Mouse (Mus musculus): ENCODE measurements around the gene Hs3st3a1. TPM values are rescaled to one million over a fixed set of nuclear protein-coding genes. Genes with fewer than 3 reads are reported as not detected.

Gene Hs3st3a1
- polyA plus RNA-seq, 1 experiment from 2014 or later: 0.18 TPM

DNA sequence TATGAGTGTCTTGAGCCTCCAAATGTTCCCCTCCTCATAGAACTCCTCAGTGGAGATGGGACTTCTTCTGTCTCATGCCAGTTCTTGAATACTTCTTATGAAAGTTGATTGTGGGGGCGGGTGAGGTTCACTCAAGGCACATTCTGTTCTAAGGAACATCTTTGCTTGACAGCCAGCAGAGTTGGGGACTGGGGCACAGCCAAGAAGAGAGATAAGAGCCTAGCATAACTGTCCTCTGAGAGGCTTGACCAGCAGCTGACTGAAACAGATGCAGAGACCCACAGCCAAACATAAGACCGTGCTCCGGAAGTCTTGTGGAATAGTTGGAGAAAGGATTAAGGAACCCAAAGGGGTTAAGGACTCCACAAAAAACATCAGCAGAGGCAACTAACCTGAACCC is 102.1 kb downstream of the Hs3st3a1 start:
- Histone ChIP-seq H3K4me1 (ENCODE audit: control insufficient read depth, low read depth, low read length) (no peaks in the 10 kb centered on the region), H3K27ac (ENCODE audit: low read length) (no peak overlapping the region), H3K9me3 (replicated peaks; ENCODE audit: control insufficient read depth, low read length) (no peaks in the 10 kb centered on the region), H3K4me3 (ENCODE audit: low read depth, low read length) (no peak overlapping the region), H3K4me2 (ENCODE audit: low read depth, low read length) (no peak overlapping the region), H3K36me3 (ENCODE audit: control insufficient read depth, insufficient read depth) (no peaks in the 10 kb centered on the region), H3K9ac (ENCODE audit: low read depth, low read length) (no peak overlapping the region), H3K27me3 (ENCODE audit: control insufficient read depth, insufficient read depth, low read depth, low read length) (no peaks in the 10 kb centered on the region)
- 68% methylated on average over 3 of the region's 3 CpGs for WGBS (ENCODE audit: insufficient replicate concordance)
- no peak for ATAC-seq (ENCODE audit: low read depth)

DNA sequence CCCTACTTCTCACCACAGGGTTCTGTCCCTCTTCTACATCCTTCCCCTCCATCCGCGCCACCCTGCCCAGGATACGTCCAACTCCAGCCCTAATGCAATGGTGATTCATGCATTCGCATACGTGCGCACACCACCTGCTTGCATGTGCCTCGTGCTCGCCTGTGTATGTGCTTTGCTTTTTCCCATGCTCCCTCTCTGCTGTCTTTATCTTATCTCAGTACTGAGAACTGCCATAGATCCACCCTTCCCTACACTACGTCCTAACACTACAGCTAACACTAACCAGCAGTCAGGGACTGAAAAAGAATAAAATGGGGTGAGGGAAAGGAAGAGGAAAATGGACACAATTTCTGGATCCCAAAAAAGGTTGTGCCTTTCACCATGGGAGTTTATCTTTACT is 106.7 kb downstream of the Hs3st3a1 start:
- H3K4me1 ChIP-seq (ENCODE audit: control insufficient read depth, low read depth, low read length): no peaks in the 10 kb centered on the region
- ATAC-seq (ENCODE audit: low read depth): no peak
- H3K4me3 ChIP-seq (ENCODE audit: low read depth, low read length): no peak overlapping the region
- no peaks in the 10 kb centered on the region for H3K9me3 ChIP-seq (replicated peaks; ENCODE audit: control insufficient read depth, low read length)
- no peak overlapping the region for H3K9ac ChIP-seq (ENCODE audit: low read depth, low read length)
- H3K27ac ChIP-seq (ENCODE audit: low read length): no peak overlapping the region
- H3K4me2 ChIP-seq (ENCODE audit: low read depth, low read length): no peak overlapping the region
- WGBS (ENCODE audit: insufficient replicate concordance): 67% methylated on average over 9 of the region's 9 CpGs
- H3K36me3 ChIP-seq (ENCODE audit: control insufficient read depth, insufficient read depth): no peaks in the 10 kb centered on the region
- H3K27me3 ChIP-seq (ENCODE audit: control insufficient read depth, insufficient read depth, low read depth, low read length): no peaks in the 10 kb centered on the region

DNA sequence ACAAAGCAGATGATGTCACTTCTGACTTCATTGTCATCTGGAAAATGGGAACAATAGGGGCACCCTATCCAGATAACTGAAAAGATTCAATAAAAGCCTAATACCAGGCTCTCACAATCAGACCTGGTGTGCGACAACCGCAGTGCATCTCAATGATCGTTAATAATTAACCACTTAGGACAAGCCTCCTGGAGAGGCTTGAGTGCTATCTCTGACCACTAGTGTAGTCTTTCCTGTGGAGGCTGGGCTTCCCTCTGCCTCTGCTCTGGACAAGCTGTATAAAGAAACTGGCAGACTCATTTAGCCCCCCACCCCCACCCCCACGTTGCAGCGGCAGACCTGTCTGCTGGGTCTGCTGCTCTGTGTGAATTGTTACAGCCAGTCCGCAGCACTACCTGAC is 107.2 kb downstream of the Hs3st3a1 start:
- Histone ChIP-seq H3K27me3 (ENCODE audit: control insufficient read depth, insufficient read depth, low read depth, low read length) (no peaks in the 10 kb centered on the region), H3K4me2 (ENCODE audit: low read depth, low read length) (no peak overlapping the region), H3K27ac (ENCODE audit: low read length) (no peak overlapping the region), H3K4me3 (ENCODE audit: low read depth, low read length) (no peak overlapping the region), H3K9ac (ENCODE audit: low read depth, low read length) (no peak overlapping the region), H3K9me3 (replicated peaks; ENCODE audit: control insufficient read depth, low read length) (no peaks in the 10 kb centered on the region), H3K36me3 (ENCODE audit: control insufficient read depth, insufficient read depth) (no peaks in the 10 kb centered on the region), H3K4me1 (ENCODE audit: control insufficient read depth, low read depth, low read length) (no peaks in the 10 kb centered on the region)
- ATAC-seq (ENCODE audit: low read depth): peak; percentile 55
- WGBS (ENCODE audit: insufficient replicate concordance): 34% methylated on average over 6 of the region's 6 CpGs

DNA sequence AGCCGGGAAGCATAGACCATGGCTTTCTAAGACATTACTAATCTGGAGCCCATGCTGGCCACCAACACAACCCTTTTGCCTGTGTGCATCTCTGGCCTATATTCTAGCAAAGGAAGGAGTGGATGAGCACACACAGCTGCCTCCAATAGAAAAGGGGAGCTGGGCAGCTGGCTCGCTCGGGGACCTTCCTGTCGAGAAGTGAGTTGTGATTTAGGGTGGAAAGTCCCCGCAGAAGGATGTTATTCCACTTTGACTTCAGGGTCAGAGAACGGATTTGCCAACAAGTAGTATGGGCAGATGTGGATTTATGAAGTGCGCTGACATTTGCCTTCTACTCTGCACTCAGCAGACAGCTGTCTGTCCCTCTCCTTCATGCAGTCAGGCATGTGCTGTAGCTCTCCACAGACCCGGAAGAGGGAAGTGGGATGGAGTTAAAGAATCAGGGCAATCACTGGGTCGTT is 108.1 kb downstream of the Hs3st3a1 start:
- no peak for ATAC-seq (ENCODE audit: low read depth)
- Histone ChIP-seq H3K4me3 (ENCODE audit: low read depth, low read length) (no peak overlapping the region), H3K27me3 (ENCODE audit: control insufficient read depth, insufficient read depth, low read depth, low read length) (no peaks in the 10 kb centered on the region), H3K27ac (ENCODE audit: low read length) (no peak overlapping the region), H3K4me2 (ENCODE audit: low read depth, low read length) (no peak overlapping the region), H3K4me1 (ENCODE audit: control insufficient read depth, low read depth, low read length) (no peaks in the 10 kb centered on the region), H3K9me3 (replicated peaks; ENCODE audit: control insufficient read depth, low read length) (no peaks in the 10 kb centered on the region), H3K9ac (ENCODE audit: low read depth, low read length) (no peak overlapping the region), H3K36me3 (ENCODE audit: control insufficient read depth, insufficient read depth) (no peaks in the 10 kb centered on the region)
- whole genome bisulfite sequencing (ENCODE audit: insufficient replicate concordance): 40% methylated on average over 9 of the region's 9 CpGs

DNA sequence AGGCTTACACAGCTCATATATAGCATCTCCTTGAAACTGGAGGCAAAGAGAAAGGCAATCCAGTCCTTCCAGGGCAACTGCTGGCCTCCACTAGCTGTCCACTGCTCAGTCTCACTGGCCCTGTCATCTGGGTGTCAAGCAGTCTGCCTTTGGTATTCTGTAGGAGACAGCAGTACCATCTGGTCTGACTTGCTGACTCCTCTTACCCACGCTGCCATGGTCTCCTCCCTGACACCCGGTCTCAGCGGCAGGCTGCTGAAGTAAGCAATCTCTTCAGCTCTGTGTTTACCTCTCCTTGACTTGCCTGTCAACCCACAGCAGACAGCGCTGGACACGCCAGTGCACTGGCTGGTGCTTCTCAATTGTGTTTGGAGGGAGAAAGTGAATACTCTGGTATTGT is 109.1 kb downstream of the Hs3st3a1 start:
- no peaks in the 10 kb centered on the region for H3K27me3 ChIP-seq (ENCODE audit: control insufficient read depth, insufficient read depth, low read depth, low read length)
- H3K27ac ChIP-seq (ENCODE audit: low read length): no peak overlapping the region
- no peaks in the 10 kb centered on the region for H3K4me1 ChIP-seq (ENCODE audit: control insufficient read depth, low read depth, low read length)
- no peaks in the 10 kb centered on the region for H3K36me3 ChIP-seq (ENCODE audit: control insufficient read depth, insufficient read depth)
- WGBS (ENCODE audit: insufficient replicate concordance): 59% methylated on average over 5 of the region's 5 CpGs
- no peak overlapping the region for H3K9ac ChIP-seq (ENCODE audit: low read depth, low read length)
- ATAC-seq (ENCODE audit: low read depth): no peak
- no peak overlapping the region for H3K4me2 ChIP-seq (ENCODE audit: low read depth, low read length)
- no peaks in the 10 kb centered on the region for H3K9me3 ChIP-seq (replicated peaks; ENCODE audit: control insufficient read depth, low read length)
- H3K4me3 ChIP-seq (ENCODE audit: low read depth, low read length): no peak overlapping the region

DNA sequence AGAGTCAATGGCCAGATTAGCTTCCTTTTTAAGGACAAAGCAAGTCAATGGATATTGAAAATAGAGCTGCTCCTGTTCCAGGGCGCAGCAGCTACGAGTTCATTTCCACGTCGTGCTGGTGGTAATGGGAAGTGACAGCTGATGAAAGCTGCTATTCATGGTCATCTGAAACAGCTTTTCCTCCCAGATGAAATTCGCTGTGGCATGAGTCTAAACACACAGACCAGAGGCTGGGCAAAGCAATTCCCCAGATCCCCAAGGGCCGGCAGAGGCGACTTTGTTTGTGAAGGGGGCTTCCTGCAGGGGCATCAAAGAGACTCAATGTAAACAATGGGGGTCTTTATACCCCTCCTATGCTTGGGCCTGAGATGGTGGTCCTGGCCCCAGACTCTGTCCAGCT is 114.2 kb downstream of the Hs3st3a1 start:
- no peaks in the 10 kb centered on the region for H3K4me1 ChIP-seq (ENCODE audit: control insufficient read depth, low read depth, low read length)
- H3K4me2 ChIP-seq (ENCODE audit: low read depth, low read length): no peak overlapping the region
- H3K4me3 ChIP-seq (ENCODE audit: low read depth, low read length): no peak overlapping the region
- no peak overlapping the region for H3K9ac ChIP-seq (ENCODE audit: low read depth, low read length)
- ATAC-seq (ENCODE audit: low read depth): no peak
- no peak overlapping the region for H3K27ac ChIP-seq (ENCODE audit: low read length)
- H3K9me3 ChIP-seq (replicated peaks; ENCODE audit: control insufficient read depth, low read length): no peaks in the 10 kb centered on the region
- no peaks in the 10 kb centered on the region for H3K36me3 ChIP-seq (ENCODE audit: control insufficient read depth, insufficient read depth)
- H3K27me3 ChIP-seq (ENCODE audit: control insufficient read depth, insufficient read depth, low read depth, low read length): no peaks in the 10 kb centered on the region
- 33% methylated on average over 7 of the region's 7 CpGs for WGBS (ENCODE audit: insufficient replicate concordance)

DNA sequence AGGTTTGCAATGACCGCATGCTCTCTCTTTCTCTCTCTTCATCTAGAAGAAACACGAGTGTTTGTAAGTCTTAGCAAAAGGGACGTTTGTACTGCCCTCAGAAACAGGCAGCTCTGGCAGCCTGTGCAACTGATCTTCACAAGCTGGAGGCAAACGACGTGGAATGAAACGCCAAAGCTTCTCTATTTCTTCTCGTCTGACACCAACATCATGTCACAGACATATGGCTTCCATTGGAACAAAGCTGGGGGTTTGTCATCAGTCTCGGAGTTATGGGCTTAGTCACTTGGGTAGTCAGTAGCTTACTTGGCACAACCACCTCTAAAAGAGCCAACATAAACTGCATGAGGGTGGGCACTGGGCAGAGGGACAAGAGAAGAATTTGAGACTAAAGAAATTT is 114.8 kb downstream of the Hs3st3a1 start:
- Histone ChIP-seq H3K9ac (ENCODE audit: low read depth, low read length) (no peak overlapping the region), H3K9me3 (replicated peaks; ENCODE audit: control insufficient read depth, low read length) (no peaks in the 10 kb centered on the region), H3K36me3 (ENCODE audit: control insufficient read depth, insufficient read depth) (no peaks in the 10 kb centered on the region), H3K4me3 (ENCODE audit: low read depth, low read length) (no peak overlapping the region), H3K27me3 (ENCODE audit: control insufficient read depth, insufficient read depth, low read depth, low read length) (no peaks in the 10 kb centered on the region), H3K27ac (ENCODE audit: low read length) (no peak overlapping the region), H3K4me2 (ENCODE audit: low read depth, low read length) (no peak overlapping the region), H3K4me1 (ENCODE audit: control insufficient read depth, low read depth, low read length) (no peaks in the 10 kb centered on the region)
- 58% methylated on average over 8 of the region's 8 CpGs for WGBS (ENCODE audit: insufficient replicate concordance)
- no peak for ATAC-seq (ENCODE audit: low read depth)

DNA sequence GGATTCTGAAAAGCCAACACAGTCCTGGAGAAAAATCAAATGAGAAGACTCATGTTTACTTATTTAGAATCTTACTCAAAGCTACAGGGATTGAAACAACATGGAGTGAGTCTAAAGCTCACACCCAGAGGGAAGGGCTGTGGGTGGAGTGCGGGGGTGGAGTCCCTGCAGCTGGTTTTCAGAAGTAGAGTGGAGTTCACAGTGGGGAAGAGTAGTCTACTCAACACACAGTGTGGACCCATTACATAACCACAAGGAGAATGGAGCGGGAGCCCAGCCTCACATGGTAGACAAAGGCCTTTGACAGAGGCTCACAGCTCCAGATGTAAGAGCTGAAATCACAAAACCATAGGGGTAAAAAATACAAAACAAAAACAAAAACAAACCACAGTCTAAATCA is 123.2 kb downstream of the Hs3st3a1 start:
- H3K4me2 ChIP-seq (ENCODE audit: low read depth, low read length): no peak overlapping the region
- WGBS (ENCODE audit: insufficient replicate concordance): 64% methylated on average over 2 of the region's 2 CpGs

DNA sequence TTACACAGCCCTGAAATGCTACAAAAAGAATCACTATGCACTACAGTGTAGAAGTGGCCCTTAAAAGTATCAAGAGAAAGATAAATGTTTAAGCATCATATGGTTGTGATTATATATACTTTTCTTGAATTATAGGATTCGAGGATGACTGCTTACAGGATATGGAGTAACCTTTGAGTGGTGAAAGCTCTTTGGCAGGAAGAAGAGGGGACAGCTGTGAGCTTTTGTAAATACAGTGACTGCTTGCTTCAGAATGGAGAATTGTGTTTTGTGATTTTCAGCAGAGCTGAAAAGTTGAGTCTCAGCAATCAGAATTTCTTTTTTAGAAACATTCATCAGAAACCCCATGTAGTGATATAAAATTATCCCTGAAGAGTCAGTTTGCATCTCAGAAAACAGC is 124.3 kb downstream of the Hs3st3a1 start:
- 39% methylated on average over 1 of the region's 1 CpGs for WGBS (ENCODE audit: insufficient replicate concordance)
- no peak for ATAC-seq (ENCODE audit: low read depth)

More for the DNA sequence above, 123.2 kb downstream of the Hs3st3a1 start:
- Histone ChIP-seq H3K36me3 (ENCODE audit: control insufficient read depth, insufficient read depth) (no peaks in the 10 kb centered on the region), H3K9ac (ENCODE audit: low read depth, low read length) (no peak overlapping the region), H3K27ac (ENCODE audit: low read length) (no peak overlapping the region), H3K9me3 (replicated peaks; ENCODE audit: control insufficient read depth, low read length) (no peaks in the 10 kb centered on the region), H3K4me3 (ENCODE audit: low read depth, low read length) (no peak overlapping the region), H3K4me1 (ENCODE audit: control insufficient read depth, low read depth, low read length) (no peaks in the 10 kb centered on the region), H3K27me3 (ENCODE audit: control insufficient read depth, insufficient read depth, low read depth, low read length) (no peaks in the 10 kb centered on the region)
- ATAC-seq (ENCODE audit: low read depth): no peak

DNA sequence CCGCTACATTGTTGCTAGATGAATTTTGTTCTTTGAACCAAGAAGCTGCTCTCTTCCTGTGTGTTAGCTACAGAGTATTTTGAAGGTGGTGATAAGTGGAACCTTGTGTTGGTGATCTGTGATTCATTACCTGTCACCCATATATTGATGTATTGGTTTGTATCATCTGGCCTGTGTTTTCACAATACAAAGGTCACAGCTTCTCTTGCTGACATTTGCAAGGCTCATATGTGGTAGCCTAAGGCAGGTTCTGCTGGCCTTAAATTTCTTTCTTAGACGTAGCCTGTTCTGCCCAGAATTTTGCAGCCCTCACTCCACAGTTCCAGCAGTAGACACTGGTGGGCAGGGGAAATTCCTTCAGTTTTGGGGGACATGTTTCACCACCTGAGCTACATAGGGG is 125.3 kb downstream of the Hs3st3a1 start:
- WGBS (ENCODE audit: insufficient replicate concordance): 41% methylated on average over 2 of the region's 2 CpGs
- Histone ChIP-seq H3K27me3 (ENCODE audit: control insufficient read depth, insufficient read depth, low read depth, low read length) (no peaks in the 10 kb centered on the region), H3K4me2 (ENCODE audit: low read depth, low read length) (no peak overlapping the region), H3K9ac (ENCODE audit: low read depth, low read length) (no peak overlapping the region), H3K9me3 (replicated peaks; ENCODE audit: control insufficient read depth, low read length) (no peaks in the 10 kb centered on the region), H3K36me3 (ENCODE audit: control insufficient read depth, insufficient read depth) (no peaks in the 10 kb centered on the region), H3K27ac (ENCODE audit: low read length) (no peak overlapping the region), H3K4me1 (ENCODE audit: control insufficient read depth, low read depth, low read length) (no peaks in the 10 kb centered on the region), H3K4me3 (ENCODE audit: low read depth, low read length) (no peak overlapping the region)
- ATAC-seq (ENCODE audit: low read depth): no peak

More for the DNA sequence above, 124.3 kb downstream of the Hs3st3a1 start:
- Histone ChIP-seq H3K27ac (ENCODE audit: low read length) (no peak overlapping the region), H3K4me2 (ENCODE audit: low read depth, low read length) (no peak overlapping the region), H3K4me1 (ENCODE audit: control insufficient read depth, low read depth, low read length) (no peaks in the 10 kb centered on the region), H3K27me3 (ENCODE audit: control insufficient read depth, insufficient read depth, low read depth, low read length) (no peaks in the 10 kb centered on the region), H3K9ac (ENCODE audit: low read depth, low read length) (no peak overlapping the region), H3K9me3 (replicated peaks; ENCODE audit: control insufficient read depth, low read length) (no peaks in the 10 kb centered on the region), H3K4me3 (ENCODE audit: low read depth, low read length) (no peak overlapping the region), H3K36me3 (ENCODE audit: control insufficient read depth, insufficient read depth) (no peaks in the 10 kb centered on the region)

Data from liver, embryonic 16.5 days (tissue).